Mouse (Mus musculus) kidney, embryonic 14.5 days (tissue): ENCODE measurements at regions not wholly inside any gene's neighbourhood (a gene's known extent, or its start where the extent isn't known, plus 50 kb on each side); places are given as distances from the start of the nearest gene placed in this dataset.

Source experiments
- ATAC-seq: fragments of 200-750 bp; cut with Nextera tagmentation; 2 replicates; pipeline ENCODE4 v1.8.0; 2017; ENCODE audit warnings: moderate number of reproducible peaks, mild to moderate bottlenecking, moderate TSS enrichment, moderate library complexity; ENCODE audit not compliant: low FRiP score, low TSS enrichment
- H3K27ac ChIP-seq: fragments of 300-500 bp; sonication (generic); 2 replicates; pipeline ENCODE4 v1.5.1; 2014; ENCODE audit warnings: low read depth, mild to moderate bottlenecking, low read length, moderate library complexity, mixed read lengths
- H3K27me3 ChIP-seq: fragments of 300-500 bp; sonication (generic); 2 replicates; pipeline ENCODE4 v1.6.1; 2014; ENCODE audit warnings: mild to moderate bottlenecking, low read length; ENCODE audit not compliant: control insufficient read depth, insufficient read depth
- H3K36me3 ChIP-seq: fragments of 300-500 bp; sonication (generic); 2 replicates; pipeline ENCODE4 v1.6.1; 2014; ENCODE audit warnings: low read length, mixed read lengths; ENCODE audit not compliant: control insufficient read depth, insufficient read depth
- H3K4me1 ChIP-seq: fragments of 300-500 bp; sonication (generic); 2 replicates; pipeline ENCODE4 v1.6.1; 2014; ENCODE audit warnings: low read length, mixed read lengths; ENCODE audit not compliant: control insufficient read depth, insufficient read depth
- H3K4me2 ChIP-seq: fragments of 300-500 bp; sonication (generic); replicated peaks from 2 replicates; pipeline ENCODE4 v1.6.1; 2014; ENCODE audit warnings: low read depth, mild to moderate bottlenecking, low read length
- H3K4me3 ChIP-seq: fragments of 300-500 bp; sonication (generic); 2 replicates; pipeline ENCODE4 v1.5.1; 2014; ENCODE audit warnings: mild to moderate bottlenecking, low read length
- H3K9ac ChIP-seq: fragments of 300-500 bp; sonication (generic); 2 replicates; pipeline ENCODE4 v1.6.1; 2014; ENCODE audit warnings: low read depth, mild to moderate bottlenecking, low read length, moderate library complexity
- H3K9me3 ChIP-seq: fragments of 300-500 bp; sonication (generic); 2 replicates; pipeline ENCODE4 v1.6.1; 2016; ENCODE audit warnings: low read length; ENCODE audit not compliant: control insufficient read depth
- WGBS: fragments of 180-500 bp; shearing (Covaris S2); extraction: QIAGEN DNeasy Blood & Tissue Kit; methylation state at CpG from one replicate; pipeline ENCODE4 v1.1.7; 2014; 5-methylcytosine and 5-hydroxymethylcytosine counted together

DNA sequence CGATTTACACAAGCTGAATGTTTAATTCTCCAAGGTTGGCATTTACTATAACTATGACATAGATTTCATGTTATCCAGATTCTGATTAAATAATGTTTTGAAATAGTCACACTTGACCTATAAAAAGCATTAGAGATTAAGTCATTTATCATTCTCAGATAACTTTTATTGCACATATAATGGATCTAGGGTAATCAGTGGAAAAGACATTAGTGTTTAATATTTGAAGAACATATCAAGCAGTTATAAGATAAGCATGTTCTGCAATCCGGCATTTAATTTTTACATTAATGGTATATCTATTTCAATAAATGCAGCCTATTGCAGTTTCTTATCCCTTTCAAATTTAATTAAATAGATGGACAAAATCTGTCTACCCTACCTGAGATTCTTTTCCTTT, 1114.5 kb downstream of the Pla2g4a start:
- H3K27me3 ChIP-seq: no peaks in the 10 kb centered on the region
- no peaks in the 10 kb centered on the region for H3K4me1 ChIP-seq
- H3K27ac ChIP-seq: no peak overlapping the region
- no peaks in the 10 kb centered on the region for H3K9me3 ChIP-seq
- ATAC-seq: no peak
- H3K36me3 ChIP-seq: no peaks in the 10 kb centered on the region
- H3K4me3 ChIP-seq: no peak overlapping the region
- no peak overlapping the region for H3K9ac ChIP-seq
- WGBS: 91% methylated on average over 2 of the region's 2 CpGs
- H3K4me2 ChIP-seq: no peak overlapping the region

DNA sequence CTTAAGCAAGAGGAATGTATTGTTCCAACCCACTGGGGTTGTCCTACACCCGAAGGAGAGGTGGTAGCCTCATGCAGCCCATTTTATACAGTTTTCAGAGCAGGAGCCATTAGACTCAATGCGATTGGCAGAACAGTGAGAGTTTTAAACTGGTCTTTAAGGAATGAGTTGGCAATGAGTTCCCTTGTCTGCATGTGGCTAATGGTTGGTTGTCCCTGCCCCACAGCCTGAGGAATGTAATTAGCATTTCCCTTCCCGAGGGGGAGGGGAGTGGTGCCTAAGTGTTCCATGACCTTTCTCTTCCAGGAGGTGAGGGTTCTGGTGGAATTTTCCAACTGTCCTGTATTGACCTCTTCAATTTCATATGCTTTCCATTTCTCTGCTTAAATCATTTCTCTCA, 1137.9 kb downstream of the Pla2g4a start:
- no peak overlapping the region for H3K9ac ChIP-seq
- WGBS: 44% methylated on average over 3 of the region's 3 CpGs
- no peaks in the 10 kb centered on the region for H3K27me3 ChIP-seq
- no peaks in the 10 kb centered on the region for H3K9me3 ChIP-seq
- no peaks in the 10 kb centered on the region for H3K36me3 ChIP-seq
- no peak overlapping the region for H3K4me2 ChIP-seq
- ATAC-seq: no peak
- H3K4me1 ChIP-seq: no peaks in the 10 kb centered on the region
- H3K4me3 ChIP-seq: no peak overlapping the region
- H3K27ac ChIP-seq: no peak overlapping the region

DNA sequence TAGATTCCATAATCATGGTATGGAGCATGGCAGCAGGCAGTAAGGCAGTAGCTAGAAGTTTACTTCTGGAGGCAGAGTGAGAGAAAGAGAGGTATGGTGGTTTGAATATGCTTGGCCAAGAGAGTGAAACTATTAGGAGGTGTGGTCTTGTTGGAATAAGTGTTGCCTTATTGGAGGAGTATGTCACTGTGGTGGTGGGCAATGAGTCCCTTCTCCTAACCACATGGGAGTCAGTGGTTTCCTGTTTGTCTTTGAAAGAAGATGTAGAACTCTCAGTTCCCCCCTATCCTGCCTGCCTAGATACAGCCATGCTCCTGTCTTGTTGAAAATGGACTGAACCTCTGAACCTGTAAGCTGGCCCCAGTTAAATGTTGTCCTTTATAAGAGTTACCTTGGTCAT, 1152.4 kb downstream of the Pla2g4a start:
- Histone ChIP-seq H3K4me1 (no peaks in the 10 kb centered on the region), H3K9me3 (no peaks in the 10 kb centered on the region), H3K27ac (no peak overlapping the region), H3K9ac (no peak overlapping the region), H3K27me3 (no peaks in the 10 kb centered on the region), H3K4me3 (no peak overlapping the region), H3K4me2 (no peak overlapping the region), H3K36me3 (no peaks in the 10 kb centered on the region)
- ATAC-seq: no peak

DNA sequence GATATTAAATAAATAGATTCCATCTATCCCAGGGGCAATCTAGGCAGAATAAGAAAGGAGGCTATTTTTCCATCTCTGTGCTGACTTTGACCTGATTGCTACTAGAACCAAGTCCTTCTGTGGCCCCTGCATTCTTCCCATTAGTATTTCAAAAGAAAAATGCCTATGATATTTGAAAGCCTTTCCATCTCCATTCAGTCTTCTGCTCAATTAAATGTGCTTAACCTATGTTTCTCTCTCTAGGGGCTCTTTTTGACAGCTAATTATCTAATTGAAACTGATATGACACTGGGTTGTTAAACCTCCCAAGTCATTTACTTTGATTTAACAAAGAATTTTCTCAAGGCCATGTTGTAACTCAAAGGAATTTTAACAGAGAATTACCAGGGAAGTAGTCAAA, 1164.0 kb downstream of the Pla2g4a start:
- Histone ChIP-seq H3K4me3 (no peak overlapping the region), H3K36me3 (no peaks in the 10 kb centered on the region), H3K9me3 (no peaks in the 10 kb centered on the region), H3K4me2 (no peak overlapping the region), H3K27me3 (no peaks in the 10 kb centered on the region), H3K27ac (no peak overlapping the region), H3K4me1 (no peaks in the 10 kb centered on the region), H3K9ac (no peak overlapping the region)
- no peak for ATAC-seq

DNA sequence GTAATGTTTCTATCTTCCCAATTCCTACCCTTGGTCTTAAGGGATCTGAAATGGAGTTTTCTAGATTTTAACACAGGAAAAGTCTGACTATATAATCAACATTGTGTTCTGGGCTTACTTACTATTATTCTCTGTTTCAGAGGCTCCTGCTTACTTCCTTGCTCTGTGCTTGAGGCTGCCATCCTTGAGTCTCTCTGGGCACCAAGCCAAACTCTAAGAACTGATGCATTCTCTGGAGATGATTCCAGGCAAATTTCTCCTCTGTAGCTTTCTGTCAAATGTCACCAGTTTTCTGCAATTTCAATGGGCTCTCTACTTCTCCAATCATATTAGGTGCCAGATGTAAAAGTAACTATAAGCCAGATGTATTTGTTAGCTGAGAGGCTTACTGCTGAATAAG, 1210.3 kb downstream of the Pla2g4a start:
- H3K27ac ChIP-seq: no peak overlapping the region
- no peak overlapping the region for H3K9ac ChIP-seq
- ATAC-seq: no peak
- H3K9me3 ChIP-seq: no peaks in the 10 kb centered on the region
- no peak overlapping the region for H3K4me3 ChIP-seq
- no peaks in the 10 kb centered on the region for H3K36me3 ChIP-seq
- H3K27me3 ChIP-seq: no peaks in the 10 kb centered on the region
- H3K4me2 ChIP-seq: no peak overlapping the region
- H3K4me1 ChIP-seq: no peaks in the 10 kb centered on the region

DNA sequence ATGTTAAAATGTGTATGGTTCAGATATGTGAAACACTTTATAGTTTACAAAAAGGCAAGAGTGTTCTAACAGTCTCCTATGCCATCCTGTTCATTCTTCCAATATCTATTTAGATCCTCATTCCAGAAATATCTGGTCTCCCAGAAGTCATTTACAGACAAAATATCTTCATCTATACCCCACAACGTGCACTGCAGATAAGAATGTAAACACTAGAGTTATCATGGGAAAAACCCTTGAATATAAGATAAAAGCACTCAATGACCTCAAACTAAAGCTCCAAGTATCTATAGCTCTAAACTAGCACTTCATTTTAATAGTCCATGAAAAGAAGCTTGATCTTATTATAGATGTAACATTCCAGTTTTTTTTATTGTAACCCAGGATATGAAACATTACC, 1239.0 kb downstream of the Pla2g4a start:
- ATAC-seq: no peak
- no peaks in the 10 kb centered on the region for H3K4me1 ChIP-seq
- no peak overlapping the region for H3K4me2 ChIP-seq
- H3K36me3 ChIP-seq: no peaks in the 10 kb centered on the region
- no peaks in the 10 kb centered on the region for H3K27me3 ChIP-seq
- 61% methylated on average over 1 of the region's 1 CpGs for WGBS
- no peak overlapping the region for H3K9ac ChIP-seq
- H3K27ac ChIP-seq: no peak overlapping the region
- no peaks in the 10 kb centered on the region for H3K9me3 ChIP-seq
- no peak overlapping the region for H3K4me3 ChIP-seq

DNA sequence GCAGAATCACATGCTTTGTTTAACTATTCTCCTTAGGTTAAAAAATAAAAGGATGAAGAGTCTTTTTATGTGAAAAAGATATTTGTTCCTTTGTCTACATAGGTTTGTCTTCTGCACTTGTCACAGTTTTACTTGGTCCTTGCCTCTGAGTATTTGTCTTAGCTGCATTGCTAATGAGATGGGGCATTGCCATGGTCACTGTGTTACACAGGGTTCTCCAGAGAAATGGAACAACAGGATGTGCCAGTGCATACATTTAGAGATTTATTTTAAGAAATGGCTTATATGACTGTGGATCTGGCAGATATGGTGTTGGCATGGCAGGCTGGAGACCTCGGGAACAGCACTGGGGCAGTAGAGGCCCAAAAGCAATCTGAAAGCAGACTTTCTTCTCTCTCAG, 1239.7 kb downstream of the Pla2g4a start:
- Histone ChIP-seq H3K4me1 (no peaks in the 10 kb centered on the region), H3K9ac (no peak overlapping the region), H3K9me3 (no peaks in the 10 kb centered on the region), H3K36me3 (no peaks in the 10 kb centered on the region), H3K27me3 (no peaks in the 10 kb centered on the region), H3K27ac (no peak overlapping the region), H3K4me2 (no peak overlapping the region), H3K4me3 (no peak overlapping the region)
- ATAC-seq: no peak
- WGBS: 79% methylated on average over 1 of the region's 1 CpGs

DNA sequence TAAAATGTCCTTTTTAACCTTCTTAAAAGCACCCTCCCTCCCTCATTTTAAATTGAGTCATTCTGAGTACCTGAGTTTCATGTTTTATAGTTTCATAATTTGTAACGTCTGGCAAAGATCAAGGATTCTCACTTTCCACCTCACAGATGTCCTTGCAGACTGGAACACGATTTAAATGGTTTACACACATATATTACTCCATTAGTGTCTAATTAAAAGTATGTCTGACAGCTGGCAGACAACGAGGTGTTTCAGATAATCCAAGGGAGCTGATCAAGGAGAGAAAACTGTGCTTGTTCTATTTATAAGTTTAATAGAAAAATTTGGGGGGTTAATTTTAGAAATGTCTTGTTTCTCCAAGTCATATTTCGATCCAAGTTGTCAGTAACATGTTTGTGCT, 1240.1 kb downstream of the Pla2g4a start:
- 48% methylated on average over 4 of the region's 4 CpGs for WGBS

DNA sequence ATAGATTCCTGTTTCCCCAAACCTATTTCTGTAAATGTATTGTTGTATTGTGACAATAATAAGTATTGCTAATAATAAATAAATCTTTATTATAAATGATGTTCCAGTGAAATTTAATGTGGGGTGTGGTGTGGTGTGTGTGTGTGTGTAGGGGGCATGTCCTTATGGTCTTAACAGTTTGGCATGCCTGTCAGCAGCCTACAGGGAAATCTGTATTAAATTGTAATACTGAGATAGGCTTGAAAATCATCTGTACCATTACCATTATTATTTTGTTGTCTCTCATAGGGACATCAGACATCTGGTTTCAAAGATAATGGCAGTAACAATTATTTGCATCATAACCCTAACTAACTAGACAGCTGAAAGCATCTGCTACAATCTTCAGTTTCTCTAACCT, 1253.0 kb downstream of the Pla2g4a start:
- H3K9me3 ChIP-seq: no peaks in the 10 kb centered on the region
- no peaks in the 10 kb centered on the region for H3K4me1 ChIP-seq
- no peaks in the 10 kb centered on the region for H3K36me3 ChIP-seq
- no peak overlapping the region for H3K4me3 ChIP-seq
- H3K4me2 ChIP-seq: no peak overlapping the region
- H3K27ac ChIP-seq: no peak overlapping the region
- H3K27me3 ChIP-seq: no peaks in the 10 kb centered on the region
- H3K9ac ChIP-seq: no peak overlapping the region
- ATAC-seq: no peak

More for the DNA sequence above, 1240.1 kb downstream of the Pla2g4a start:
- Histone ChIP-seq H3K36me3 (no peaks in the 10 kb centered on the region), H3K4me3 (no peak overlapping the region), H3K27me3 (no peaks in the 10 kb centered on the region), H3K27ac (no peak overlapping the region), H3K4me2 (no peak overlapping the region), H3K9me3 (no peaks in the 10 kb centered on the region), H3K9ac (no peak overlapping the region), H3K4me1 (no peaks in the 10 kb centered on the region)
- ATAC-seq: no peak

DNA sequence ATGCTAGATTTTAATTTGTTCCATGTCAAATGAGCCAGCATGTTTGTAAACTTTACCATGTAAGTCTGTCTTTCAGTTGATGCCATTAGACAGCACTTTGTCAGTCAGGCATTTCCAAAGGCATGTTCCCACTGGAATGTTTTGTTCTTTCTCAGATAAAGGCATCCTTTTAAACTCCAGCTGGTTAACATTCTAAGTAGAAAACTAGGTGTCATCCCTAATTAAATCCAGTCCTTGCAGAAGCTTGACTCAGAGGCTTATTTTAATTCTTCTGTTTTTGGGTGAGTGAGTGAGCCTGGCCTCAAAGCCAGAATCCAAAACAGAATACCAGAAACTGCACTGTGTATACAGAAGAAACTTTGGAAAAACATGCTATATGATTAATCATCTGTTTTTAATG, 1253.4 kb downstream of the Pla2g4a start:
- H3K9me3 ChIP-seq: no peaks in the 10 kb centered on the region
- H3K36me3 ChIP-seq: no peaks in the 10 kb centered on the region
- H3K4me1 ChIP-seq: no peaks in the 10 kb centered on the region
- no peak for ATAC-seq
- no peak overlapping the region for H3K9ac ChIP-seq
- no peak overlapping the region for H3K4me2 ChIP-seq
- no peak overlapping the region for H3K4me3 ChIP-seq
- no peak overlapping the region for H3K27ac ChIP-seq
- H3K27me3 ChIP-seq: no peaks in the 10 kb centered on the region
